Mouse (Mus musculus): ENCODE data around the gene Gm20489.

DNA sequence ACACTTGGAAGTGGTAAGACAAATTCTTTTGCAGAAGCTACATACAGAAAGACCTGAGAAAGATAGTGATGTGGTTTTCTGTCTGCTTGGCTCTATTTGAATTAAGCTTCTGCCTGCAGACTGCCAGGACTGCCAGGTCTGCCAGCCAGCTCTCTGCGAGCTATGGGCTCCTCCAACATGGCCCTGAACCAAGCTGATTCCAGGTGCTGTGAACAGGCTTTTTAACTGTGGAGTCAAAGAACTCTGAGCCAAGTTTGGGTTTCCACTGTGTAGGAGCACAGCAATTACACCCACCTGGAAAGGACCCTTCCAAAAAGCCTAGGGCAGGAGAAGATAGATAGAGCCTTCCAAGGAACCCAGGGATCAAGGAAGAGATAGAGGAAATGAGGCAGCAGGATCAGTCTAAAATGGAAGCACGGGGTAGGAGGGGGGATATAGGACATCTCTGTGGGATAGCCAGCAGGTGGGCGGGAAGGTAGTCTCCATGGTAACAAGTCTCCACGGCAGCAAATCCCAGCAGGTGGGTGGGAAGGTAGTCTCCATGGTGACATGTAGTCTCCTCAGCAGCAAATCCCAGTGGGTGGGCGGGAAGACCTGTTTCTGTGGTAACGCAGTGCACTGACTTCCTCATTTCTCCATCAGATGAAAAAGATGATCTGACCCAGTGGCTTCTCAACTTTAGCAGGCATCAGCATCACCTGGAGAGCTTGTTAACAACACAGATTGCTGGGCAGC lies 45.0 kb upstream of the Gm20489 start:
- TF ChIP-seq CTCF (IDR thresholded peaks at IDR 0.05; ENCODE audit: low read depth, low read length) = no peak
- TF ChIP-seq POLR2A (IDR thresholded peaks at IDR 0.05; ENCODE audit: extremely low read depth, insufficient read depth, low read length) = no peak

All from liver, adult 2 months (tissue).